Mouse (Mus musculus): ENCODE data around the gene Erich6b. TPM values are rescaled to one million over a fixed set of nuclear protein-coding genes. Genes with fewer than 3 reads are reported as not detected.

Gene Erich6b
- polyA plus RNA-seq, 1 experiment from 2014 or later: not detected

DNA sequence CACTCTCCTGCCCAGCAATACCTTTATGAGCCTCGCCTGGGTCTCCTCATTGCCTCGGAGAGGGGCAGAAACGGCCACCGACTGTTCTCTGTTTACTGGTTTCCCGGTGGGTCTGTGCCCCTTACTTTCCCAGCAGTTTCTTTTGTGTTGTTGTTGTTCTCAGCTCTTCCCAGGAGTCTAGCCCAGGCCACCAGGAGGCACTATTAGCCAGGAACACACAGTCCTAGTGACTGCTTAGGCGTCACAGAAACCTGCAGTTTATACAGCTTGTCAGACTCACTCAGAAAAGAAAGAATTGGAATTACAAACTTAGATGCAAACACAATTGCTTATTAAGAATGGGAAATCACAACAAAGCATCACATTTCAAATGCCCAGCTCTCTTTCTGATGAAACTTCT is 690 bp upstream of the Erich6b start:
- Histone ChIP-seq H3K9me3 (ENCODE audit: control insufficient read depth, low read length) (no peaks in the 10 kb centered on the region), H3K36me3 (ENCODE audit: control insufficient read depth, insufficient read depth, low read length) (no peaks in the 10 kb centered on the region), H3K27me3 (ENCODE audit: control insufficient read depth, insufficient read depth, low read length) (no peaks in the 10 kb centered on the region), H3K27ac (ENCODE audit: low read depth, low read length) (no peak overlapping the region), H3K4me2 (no peak overlapping the region), H3K4me3 (ENCODE audit: low read depth, low read length) (no peak overlapping the region), H3K4me1 (ENCODE audit: control insufficient read depth, insufficient read depth, low read length) (no peaks in the 10 kb centered on the region), H3K9ac (ENCODE audit: low read length) (no peak overlapping the region)
- ATAC-seq (ENCODE audit: low FRiP score): no peak
- 59% methylated on average over 6 of the region's 6 CpGs for WGBS
- DNase-seq (ENCODE audit: low spot score, missing footprints): no peak

DNA sequence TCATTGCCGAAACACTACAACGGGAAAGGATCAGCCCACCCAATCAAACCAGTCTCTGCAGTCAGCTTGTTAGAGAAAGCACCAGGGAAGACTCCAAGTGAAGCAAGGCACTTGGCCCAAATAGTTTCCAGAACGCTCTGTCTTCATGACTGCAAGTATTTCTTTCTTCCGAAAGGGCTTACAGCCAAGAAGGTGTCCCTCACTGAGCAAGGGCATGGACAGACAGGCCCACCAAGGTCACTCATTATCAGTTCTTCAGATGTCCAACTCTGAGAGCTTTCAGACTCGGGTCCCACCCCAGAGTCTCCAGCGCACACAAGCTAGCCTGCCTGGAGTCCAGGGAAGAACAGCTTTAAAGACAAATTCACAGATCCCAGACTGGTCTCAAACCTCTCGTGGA is 3.4 kb downstream of the Erich6b start:
- WGBS: 91% methylated on average over 7 of the region's 7 CpGs
- Histone ChIP-seq H3K9ac (ENCODE audit: low read length) (no peak overlapping the region), H3K27me3 (ENCODE audit: control insufficient read depth, insufficient read depth, low read length) (no peaks in the 10 kb centered on the region), H3K4me3 (ENCODE audit: low read depth, low read length) (no peak overlapping the region), H3K9me3 (ENCODE audit: control insufficient read depth, low read length) (no peaks in the 10 kb centered on the region), H3K4me1 (ENCODE audit: control insufficient read depth, insufficient read depth, low read length) (peaks cover 6% of the 10 kb centered on the region), H3K36me3 (ENCODE audit: control insufficient read depth, insufficient read depth, low read length) (no peaks in the 10 kb centered on the region), H3K4me2 (no peak overlapping the region), H3K27ac (ENCODE audit: low read depth, low read length) (no peak overlapping the region)
- DNase-seq (ENCODE audit: low spot score, missing footprints) (no peak), ATAC-seq (ENCODE audit: low FRiP score) (no peak)

- Histone ChIP-seq H3K9ac (ENCODE audit: low read length) (no peak overlapping the region), H3K4me2 (no peak overlapping the region), H3K27me3 (ENCODE audit: control insufficient read depth, insufficient read depth, low read length) (no peaks in the 10 kb centered on the region), H3K36me3 (ENCODE audit: control insufficient read depth, insufficient read depth, low read length) (no peaks in the 10 kb centered on the region), H3K27ac (ENCODE audit: low read depth, low read length) (no peak overlapping the region), H3K4me3 (ENCODE audit: low read depth, low read length) (no peak overlapping the region), H3K9me3 (ENCODE audit: control insufficient read depth, low read length) (no peaks in the 10 kb centered on the region), H3K4me1 (ENCODE audit: control insufficient read depth, insufficient read depth, low read length) (peaks cover 6% of the 10 kb centered on the region)
- ATAC-seq (ENCODE audit: low FRiP score) (no peak), DNase-seq (ENCODE audit: low spot score, missing footprints) (no peak)
- 68% methylated on average over 9 of the region's 9 CpGs for WGBS
These were observed 4.0 kb downstream of the Erich6b start for GRCm38 (mm10) chr14:75646060-75646459.

GRCm38 (mm10) chr14:75646968-75647829 is 5.1 kb downstream of the Erich6b start:
- H3K27ac ChIP-seq (ENCODE audit: low read depth, low read length): no peak overlapping the region
- no peaks in the 10 kb centered on the region for H3K9me3 ChIP-seq (ENCODE audit: control insufficient read depth, low read length)
- H3K4me2 ChIP-seq: peak overlapping the region; percentile 12; the same call in 1 of the 2 replicates
- no peaks in the 10 kb centered on the region for H3K36me3 ChIP-seq (ENCODE audit: control insufficient read depth, insufficient read depth, low read length)
- no peak overlapping the region for H3K4me3 ChIP-seq (ENCODE audit: low read depth, low read length)
- 0 out of 2 replicates have a peak overlapping the region, but pooled peaks have one; percentile 22 for H3K9ac ChIP-seq (ENCODE audit: low read length)
- 32% methylated on average over 20 of the region's 20 CpGs for WGBS
- H3K4me1 ChIP-seq (ENCODE audit: control insufficient read depth, insufficient read depth, low read length): peaks cover 6% of the 10 kb centered on the region
- ATAC-seq (ENCODE audit: low FRiP score) (peak; percentile 50), DNase-seq (ENCODE audit: low spot score, missing footprints) (peak; percentile 90)
- no peaks in the 10 kb centered on the region for H3K27me3 ChIP-seq (ENCODE audit: control insufficient read depth, insufficient read depth, low read length)

DNA sequence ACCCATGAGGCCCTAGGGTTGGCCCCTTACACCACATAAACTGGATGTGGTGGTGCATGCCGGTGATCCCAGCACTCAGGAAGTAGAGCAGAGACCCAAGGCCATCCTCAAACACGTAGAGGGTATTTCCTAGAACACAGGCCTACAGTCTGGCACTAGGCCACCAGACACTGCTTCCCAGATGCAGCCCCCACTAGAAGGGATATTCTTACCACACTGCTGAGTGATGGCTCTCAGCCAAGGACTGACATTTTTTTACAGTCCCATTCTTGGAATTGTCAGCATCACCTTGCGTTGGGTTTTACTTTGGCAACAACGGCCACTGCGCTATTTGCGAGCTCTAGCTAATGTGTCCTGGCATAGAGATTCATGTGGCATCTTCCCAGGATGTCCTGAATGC is 18.9 kb downstream of the Erich6b start:
- H3K4me2 ChIP-seq: no peak overlapping the region
- H3K4me1 ChIP-seq (ENCODE audit: control insufficient read depth, insufficient read depth, low read length): no peaks in the 10 kb centered on the region
- H3K9ac ChIP-seq (ENCODE audit: low read length): no peak overlapping the region
- no peak overlapping the region for H3K27ac ChIP-seq (ENCODE audit: low read depth, low read length)
- H3K9me3 ChIP-seq (ENCODE audit: control insufficient read depth, low read length): no peaks in the 10 kb centered on the region
- H3K4me3 ChIP-seq (ENCODE audit: low read depth, low read length): no peak overlapping the region
- ATAC-seq (ENCODE audit: low FRiP score): no peak
- no peak for DNase-seq (ENCODE audit: low spot score, missing footprints)
- no peaks in the 10 kb centered on the region for H3K27me3 ChIP-seq (ENCODE audit: control insufficient read depth, insufficient read depth, low read length)
- 95% methylated on average over 6 of the region's 6 CpGs for WGBS
- no peaks in the 10 kb centered on the region for H3K36me3 ChIP-seq (ENCODE audit: control insufficient read depth, insufficient read depth, low read length)

DNA sequence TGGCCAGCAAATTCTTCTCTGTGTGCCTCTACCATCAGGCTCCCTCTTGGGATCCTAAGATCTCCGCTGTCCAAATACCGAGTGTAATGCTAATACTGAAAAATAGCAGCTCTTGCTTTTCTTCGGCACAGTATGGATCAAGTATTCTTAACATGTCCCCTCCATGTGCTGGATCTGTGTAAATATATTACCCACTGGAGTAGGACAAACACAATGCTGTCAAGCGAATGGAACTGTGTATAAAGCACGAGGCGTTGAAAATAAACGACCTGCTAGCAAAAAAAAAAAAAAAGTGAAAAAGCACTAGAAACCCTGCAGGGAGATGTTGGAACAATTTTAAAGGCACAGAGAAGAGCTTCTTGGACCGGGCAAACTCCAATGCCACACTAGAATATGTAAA is 19.5 kb downstream of the Erich6b start:
- no peaks in the 10 kb centered on the region for H3K36me3 ChIP-seq (ENCODE audit: control insufficient read depth, insufficient read depth, low read length)
- H3K4me3 ChIP-seq (ENCODE audit: low read depth, low read length): no peak overlapping the region
- DNase-seq (ENCODE audit: low spot score, missing footprints) (no peak), ATAC-seq (ENCODE audit: low FRiP score) (no peak)
- WGBS: 85% methylated on average over 8 of the region's 8 CpGs
- no peaks in the 10 kb centered on the region for H3K27me3 ChIP-seq (ENCODE audit: control insufficient read depth, insufficient read depth, low read length)
- no peaks in the 10 kb centered on the region for H3K4me1 ChIP-seq (ENCODE audit: control insufficient read depth, insufficient read depth, low read length)
- H3K9me3 ChIP-seq (ENCODE audit: control insufficient read depth, low read length): no peaks in the 10 kb centered on the region
- no peak overlapping the region for H3K27ac ChIP-seq (ENCODE audit: low read depth, low read length)
- H3K4me2 ChIP-seq: no peak overlapping the region
- H3K9ac ChIP-seq (ENCODE audit: low read length): no peak overlapping the region

DNA sequence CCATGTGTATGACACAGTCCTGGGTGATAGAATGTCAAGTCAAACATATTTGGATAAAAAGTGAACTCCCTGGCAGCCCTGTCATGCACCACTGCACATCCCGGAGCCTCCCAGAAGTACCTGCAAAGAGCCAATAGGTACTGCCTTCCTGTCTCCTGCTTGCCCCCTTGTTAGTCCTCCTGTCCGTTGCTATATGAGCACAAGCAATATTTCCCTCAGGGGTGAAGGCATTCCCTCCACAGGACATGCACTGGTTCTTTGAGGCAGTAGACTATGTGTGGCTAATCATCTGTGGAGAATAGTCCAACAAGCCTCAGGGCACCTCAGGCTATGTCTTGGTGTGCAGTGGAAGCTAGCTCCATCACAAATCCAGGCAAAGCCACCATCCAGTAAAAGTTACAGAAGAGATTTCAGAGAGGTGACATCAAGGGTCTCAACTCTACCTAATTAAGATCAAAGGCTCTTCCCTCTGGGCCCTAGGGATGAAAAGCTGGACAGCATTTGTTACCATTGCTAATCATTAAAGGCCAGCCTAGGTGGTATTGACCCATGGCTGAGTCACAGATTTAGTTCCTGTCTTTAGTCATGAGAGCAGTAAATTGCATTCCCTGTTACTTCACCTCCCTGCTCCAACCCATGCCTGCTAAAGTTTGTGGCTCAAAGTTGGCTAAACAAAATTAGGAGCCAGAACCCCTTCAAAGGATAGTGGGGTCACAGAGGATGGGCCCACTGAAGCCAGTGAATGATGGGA is 23.5 kb downstream of the Erich6b start:
- no peaks in the 10 kb centered on the region for H3K4me1 ChIP-seq (ENCODE audit: control insufficient read depth, insufficient read depth, low read length)
- 83% methylated on average over 2 of the region's 2 CpGs for WGBS
- no peaks in the 10 kb centered on the region for H3K9me3 ChIP-seq (ENCODE audit: control insufficient read depth, low read length)

DNA sequence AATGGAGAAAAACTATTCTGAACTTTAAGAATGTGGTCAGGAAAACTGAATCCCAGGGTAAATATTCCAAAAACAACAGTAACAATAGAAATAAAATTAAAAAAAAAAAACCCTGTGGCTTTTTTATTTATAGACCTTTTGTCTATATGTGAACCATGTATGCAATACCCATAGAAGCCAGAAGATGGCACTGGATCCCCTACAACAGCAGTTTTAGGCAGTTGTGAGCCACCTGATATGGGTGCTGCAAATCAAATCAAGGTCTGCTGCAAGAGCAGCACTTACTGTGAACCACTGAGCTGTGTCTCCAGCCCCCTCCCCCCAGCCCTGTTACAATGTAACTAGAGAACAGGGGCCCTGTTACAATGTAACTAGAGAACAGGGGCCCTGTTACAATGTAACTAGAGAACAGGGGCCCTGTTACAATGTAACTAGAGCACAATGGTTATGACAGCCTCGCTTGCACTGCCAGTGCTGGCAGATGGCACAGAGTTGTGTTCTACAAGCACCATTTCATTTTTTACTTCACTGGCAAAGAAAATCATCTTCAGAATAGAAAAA is 27.1 kb downstream of the Erich6b start:
- Histone ChIP-seq H3K4me2 (no peak overlapping the region), H3K9ac (ENCODE audit: low read length) (no peak overlapping the region), H3K27ac (ENCODE audit: low read depth, low read length) (no peak overlapping the region), H3K4me1 (ENCODE audit: control insufficient read depth, insufficient read depth, low read length) (no peaks in the 10 kb centered on the region), H3K27me3 (ENCODE audit: control insufficient read depth, insufficient read depth, low read length) (no peaks in the 10 kb centered on the region), H3K4me3 (ENCODE audit: low read depth, low read length) (no peak overlapping the region), H3K36me3 (ENCODE audit: control insufficient read depth, insufficient read depth, low read length) (no peaks in the 10 kb centered on the region), H3K9me3 (ENCODE audit: control insufficient read depth, low read length) (no peaks in the 10 kb centered on the region)
- no peak for DNase-seq (ENCODE audit: low spot score, missing footprints)
- WGBS: 91% methylated on average over 1 of the region's 1 CpGs
- no peak for ATAC-seq (ENCODE audit: low FRiP score)

More for the DNA sequence above, 23.5 kb downstream of the Erich6b start:
- Histone ChIP-seq H3K27ac (ENCODE audit: low read depth, low read length) (no peak overlapping the region), H3K27me3 (ENCODE audit: control insufficient read depth, insufficient read depth, low read length) (no peaks in the 10 kb centered on the region), H3K4me3 (ENCODE audit: low read depth, low read length) (no peak overlapping the region), H3K9ac (ENCODE audit: low read length) (no peak overlapping the region), H3K36me3 (ENCODE audit: control insufficient read depth, insufficient read depth, low read length) (no peaks in the 10 kb centered on the region), H3K4me2 (no peak overlapping the region)
- DNase-seq (ENCODE audit: low spot score, missing footprints) (no peak), ATAC-seq (ENCODE audit: low FRiP score) (no peak)

DNA sequence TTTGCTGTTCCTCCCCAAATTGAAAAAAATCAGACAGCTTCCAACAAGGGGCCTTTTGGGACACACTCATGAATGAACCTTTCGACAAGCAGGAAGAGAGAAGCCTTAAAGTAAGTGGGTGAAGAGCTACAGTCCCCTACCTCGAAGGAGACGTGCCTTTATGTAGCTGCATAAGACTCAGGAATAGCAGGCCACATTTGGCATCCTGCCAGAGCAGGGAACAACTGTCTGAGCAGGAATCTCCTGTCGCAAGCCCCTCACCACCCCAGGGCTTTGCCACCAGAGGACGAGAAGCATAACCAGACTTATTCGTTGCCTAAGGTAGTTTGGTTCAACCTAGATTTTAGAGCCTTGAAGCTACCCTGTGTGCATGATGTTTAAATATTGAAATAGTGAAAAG is 34.3 kb downstream of the Erich6b start:
- no peaks in the 10 kb centered on the region for H3K4me1 ChIP-seq (ENCODE audit: control insufficient read depth, insufficient read depth, low read length)
- no peak overlapping the region for H3K9ac ChIP-seq (ENCODE audit: low read length)
- H3K27ac ChIP-seq (ENCODE audit: low read depth, low read length): no peak overlapping the region
- H3K36me3 ChIP-seq (ENCODE audit: control insufficient read depth, insufficient read depth, low read length): no peaks in the 10 kb centered on the region
- DNase-seq (ENCODE audit: low spot score, missing footprints) (no peak), ATAC-seq (ENCODE audit: low FRiP score) (no peak)
- no peak overlapping the region for H3K4me2 ChIP-seq
- no peaks in the 10 kb centered on the region for H3K9me3 ChIP-seq (ENCODE audit: control insufficient read depth, low read length)
- no peaks in the 10 kb centered on the region for H3K27me3 ChIP-seq (ENCODE audit: control insufficient read depth, insufficient read depth, low read length)
- 79% methylated on average over 6 of the region's 6 CpGs for WGBS
- H3K4me3 ChIP-seq (ENCODE audit: low read depth, low read length): no peak overlapping the region
